Mouse (Mus musculus): ENCODE data around the gene Cxcr5.

- TF ChIP-seq GATA1 (IDR thresholded peaks at IDR 0.05; ENCODE audit: low read length) (no peak), TAL1 (IDR thresholded peaks at IDR 0.05; ENCODE audit: low read length) (no peak)
These were observed 33.9 kb upstream of the Cxcr5 start for GRCm38 (mm10) chr9:44595537-44595930.
